Mouse (Mus musculus) CH12.LX (cell line): Measurements from ENCODE around the gene Mad1l1. TPM values are rescaled to one million over a fixed set of nuclear protein-coding genes. Genes with fewer than 3 reads are reported as not detected.

Experiments used
- DNase-seq: peaks from one replicate; pipeline ENCODE4 v3.0.0-alpha.2; 2013; ENCODE audit errors: extremely low read depth
- H3K27ac ChIP-seq: 2 replicates; pipeline ENCODE4 v1.5.1; 2012; ENCODE audit warnings: low read depth, mild to moderate bottlenecking, control low read depth, moderate library complexity; ENCODE audit not compliant: insufficient read depth
- H3K27me3 ChIP-seq: replicated peaks from 2 replicates; pipeline ENCODE3; 2012; ENCODE audit warnings: inconsistent platforms
- H3K36me3 ChIP-seq, 2 experiments: replicated peaks in 1 of 2; 2 replicates each; pipeline versions ENCODE3 to v1.6.1; 2012; ENCODE audit warnings: inconsistent platforms in 1 of 2, low read length in 1 of 2, mild to moderate bottlenecking in 1 of 2, mixed read lengths in 1 of 2, moderate library complexity in 1 of 2; ENCODE audit not compliant: control insufficient read depth in 1 of 2, insufficient read depth in 1 of 2
- H3K4me1 ChIP-seq, 2 experiments: 2 replicates each; pipeline ENCODE4 v1.6.1; 2012; ENCODE audit warnings: inconsistent platforms in 1 of 2, moderate library complexity in 1 of 2; ENCODE audit not compliant: insufficient read depth in 2 of 2, control insufficient read depth in 1 of 2
- H3K4me2 ChIP-seq: 2 replicates; pipeline ENCODE4 v1.6.1; 2012; ENCODE audit warnings: low read depth, mild to moderate bottlenecking, control low read depth; ENCODE audit not compliant: poor library complexity, insufficient read depth, severe bottlenecking
- H3K4me3 ChIP-seq, 3 experiments: fragments of 150-350 bp in 1 of 3; sonication (generic) in 1 of 3; replicated peaks in 1 of 3; 2 replicates each; pipeline versions ENCODE3 to v1.5.1; 2011 to 2012; ENCODE audit warnings: low read depth in 2 of 3, low read length in 2 of 3, mild to moderate bottlenecking in 2 of 3, moderate library complexity in 2 of 3, control low read depth in 1 of 3, improper control_type of control experiment in 1 of 3, inconsistent platforms in 1 of 3, mixed read lengths in 1 of 3; ENCODE audit not compliant: poor library complexity in 1 of 3
- H3K79me2 ChIP-seq: replicated peaks from 2 replicates; pipeline ENCODE4 v1.6.1; 2012; ENCODE audit warnings: mild to moderate bottlenecking, moderate library complexity; ENCODE audit not compliant: control insufficient read depth, poor library complexity, insufficient read depth, severe bottlenecking; ENCODE audit errors: extremely low read depth
- H3K9ac ChIP-seq: 2 replicates; pipeline ENCODE4 v1.6.1; 2012; ENCODE audit warnings: low read depth, mild to moderate bottlenecking, control low read depth, moderate library complexity; ENCODE audit not compliant: insufficient read depth
- H3K9me3 ChIP-seq: replicated peaks from 2 replicates; pipeline ENCODE3; 2012; ENCODE audit warnings: low read length, inconsistent platforms, mixed read lengths
- CHD1 ChIP-seq: IDR thresholded peaks from 2 replicates; pipeline ENCODE4 v1.6.1; 2012; ENCODE audit warnings: low read depth, low read length, improper control_type of control experiment, inconsistent platforms
- CHD2 ChIP-seq: IDR thresholded peaks from 2 replicates; pipeline ENCODE4 v1.6.1; 2011; ENCODE audit warnings: low read length, improper control_type of control experiment
- CTCF ChIP-seq, 2 experiments: IDR thresholded peaks in 1 of 2; conservative IDR thresholded peaks in 1 of 2; 2 replicates each; pipeline ENCODE4 v1.5.1; 2011 to 2012; ENCODE audit warnings: low read depth in 2 of 2, low read length in 2 of 2, improper control_type of control experiment in 1 of 2, inconsistent platforms in 1 of 2, mild to moderate bottlenecking in 1 of 2, moderate library complexity in 1 of 2
- E2F4 ChIP-seq: IDR thresholded peaks from 2 replicates; pipeline ENCODE4 v1.6.1; 2011; ENCODE audit warnings: low read depth, low read length, improper control_type of control experiment; ENCODE audit not compliant: insufficient replicate concordance
- ELF1 ChIP-seq: IDR thresholded peaks from 2 replicates; pipeline ENCODE4 v1.6.1; 2014; ENCODE audit warnings: low read depth, mild to moderate bottlenecking, inconsistent platforms, low read length, improper control_type of control experiment
- EP300 ChIP-seq: IDR thresholded peaks from 2 replicates; pipeline ENCODE4 v1.6.1; 2011; ENCODE audit warnings: low read length, improper control_type of control experiment
- JUN ChIP-seq: IDR thresholded peaks from 2 replicates; pipeline ENCODE4 v1.6.1; 2011; ENCODE audit warnings: low read depth, mild to moderate bottlenecking, low read length, improper control_type of control experiment, moderate library complexity; ENCODE audit not compliant: insufficient read depth
- JUND ChIP-seq: conservative IDR thresholded peaks from 2 replicates; pipeline ENCODE4 v1.6.1; 2011; ENCODE audit warnings: low read depth, low read length, improper control_type of control experiment
- MAFK ChIP-seq: IDR thresholded peaks from 2 replicates; pipeline ENCODE4 v1.6.1; 2011; ENCODE audit warnings: low read length, improper control_type of control experiment; ENCODE audit not compliant: insufficient replicate concordance
- MAX ChIP-seq: IDR thresholded peaks from 2 replicates; pipeline ENCODE4 v1.6.1; 2011; ENCODE audit warnings: low read length, improper control_type of control experiment
- MAZ ChIP-seq: IDR thresholded peaks from 2 replicates; pipeline ENCODE4 v1.6.1; 2012; ENCODE audit warnings: low read depth, mild to moderate bottlenecking, inconsistent platforms, low read length, improper control_type of control experiment, moderate library complexity
- MEF2A ChIP-seq: IDR thresholded peaks from 2 replicates; pipeline ENCODE4 v1.6.1; 2014; ENCODE audit warnings: low read depth, mild to moderate bottlenecking, inconsistent platforms, low read length, improper control_type of control experiment, borderline replicate concordance
- MXI1 ChIP-seq: IDR thresholded peaks from 2 replicates; pipeline ENCODE4 v1.6.1; 2011; ENCODE audit warnings: mild to moderate bottlenecking, low read depth, low read length, improper control_type of control experiment
- MYC ChIP-seq: IDR thresholded peaks from 2 replicates; pipeline ENCODE4 v1.6.1; 2011; ENCODE audit warnings: low read depth, mild to moderate bottlenecking, improper control_type of control experiment, low read length
- PAX5 ChIP-seq: IDR thresholded peaks from 2 replicates; pipeline ENCODE4 v1.6.1; 2012; ENCODE audit warnings: low read length, inconsistent platforms, mixed read lengths
- POLR2A ChIP-seq: IDR thresholded peaks from 2 replicates; pipeline ENCODE4 v1.6.1; 2011; ENCODE audit warnings: low read depth, mild to moderate bottlenecking, improper control_type of control experiment, low read length
- POLR2AphosphoS2 ChIP-seq: IDR thresholded peaks from 2 replicates; pipeline ENCODE4 v1.6.1; 2011; ENCODE audit warnings: low read depth, low read length, improper control_type of control experiment
- RCOR1 ChIP-seq: conservative IDR thresholded peaks from 2 replicates; pipeline ENCODE4 v1.6.1; 2012; ENCODE audit warnings: low read depth, mild to moderate bottlenecking, inconsistent platforms, low read length, improper control_type of control experiment
- SIN3A ChIP-seq: IDR thresholded peaks from 2 replicates; pipeline ENCODE4 v1.6.1; 2012; ENCODE audit warnings: low read length, improper control_type of control experiment, inconsistent platforms
- SMC3 ChIP-seq: IDR thresholded peaks from 2 replicates; pipeline ENCODE4 v1.6.1; 2011; ENCODE audit warnings: low read depth, low read length, improper control_type of control experiment
- TCF12 ChIP-seq: IDR thresholded peaks from 2 replicates; pipeline ENCODE4 v1.6.1; 2014; ENCODE audit warnings: low read depth, mild to moderate bottlenecking, inconsistent platforms, low read length, improper control_type of control experiment
- USF1 ChIP-seq: IDR thresholded peaks from 2 replicates; pipeline ENCODE4 v1.6.1; 2014; ENCODE audit warnings: low read depth, mild to moderate bottlenecking, inconsistent platforms, low read length, improper control_type of control experiment
- USF2 ChIP-seq: conservative IDR thresholded peaks from 2 replicates; pipeline ENCODE4 v1.6.1; 2011; ENCODE audit warnings: low read depth, low read length, improper control_type of control experiment
- ZKSCAN1 ChIP-seq: IDR thresholded peaks from 2 replicates; pipeline ENCODE4 v1.6.1; 2012; ENCODE audit warnings: low read depth, inconsistent platforms, low read length, improper control_type of control experiment, borderline replicate concordance
- ZNF384 ChIP-seq: IDR thresholded peaks from 2 replicates; pipeline ENCODE4 v1.6.1; 2012; ENCODE audit warnings: low read depth, low read length, improper control_type of control experiment, inconsistent platforms
- dilution Hi-C: fragments of 300-500 bp; cut with MboI; formaldehyde crosslinking; loops from 2 replicates; pipeline ENCODE4 v1.14.3; 2020; ENCODE audit warnings: low sequenced_read_pairs; ENCODE audit not compliant: extremely low pct_unique_long_range_greater_than_20kb, extremely low pct_ligation_motif_present
- in situ Hi-C: fragments of 300-500 bp; cut with MboI; formaldehyde crosslinking; loops from 3 replicates; pipeline ENCODE4 v1.14.3; 2019; ENCODE audit warnings: low sequenced_read_pairs, low pct_ligation_motif_present, low pct_unique_long_range_greater_than_20kb, mixed read lengths
- polyA plus RNA-seq: library from polyadenylated mRNA; unstranded; fragments of >175 nt; gene quantifications from 2 replicates; pipeline ENCODE4 v1.2.1, GENCODE M21; 2012; ENCODE audit warnings: low read depth; ENCODE audit not compliant: insufficient read length
- total RNA-seq, 2 experiments: library from RNA; depleted of rRNA; stranded (reverse); fragments of 300-350 nt in 1 of 2; fragments of >200 nt in 1 of 2; gene quantifications; 2 replicates each; pipeline ENCODE4 v1.2.3; 2012 to 2014

Mad1l1 gene
- total and polyA plus RNA-seq, 3 experiments = 24.8 to 45.6 (median 28.9) TPM

- peaks cover 5% of the 10 kb centered on the region for H3K9me3 ChIP-seq
- no peaks in the 10 kb centered on the region for H3K27me3 ChIP-seq
- peaks cover 2 to 23% of the 10 kb centered on the region in 2 experiments; a peak in 2 of 4 replicates for H3K4me1 ChIP-seq
- H3K79me2 ChIP-seq = no peaks in the 10 kb centered on the region
- no peak overlapping the region for H3K9ac ChIP-seq
- no peak overlapping the region for H3K4me2 ChIP-seq
- H3K4me3 ChIP-seq = no peak overlapping the region
- DNase-seq = no peak
- in situ Hi-C loops = no loop called here
- H3K36me3 ChIP-seq = peaks cover 0 to 57% of the 10 kb centered on the region in 2 experiments
- no peak overlapping the region for H3K27ac ChIP-seq
- dilution Hi-C loops = no loop called here
- TF ChIP-seq JUND = no peak
These were observed 148.2 kb downstream of the Mad1l1 start for GRCm38 (mm10) chr5:140173181-140173580.

DNA sequence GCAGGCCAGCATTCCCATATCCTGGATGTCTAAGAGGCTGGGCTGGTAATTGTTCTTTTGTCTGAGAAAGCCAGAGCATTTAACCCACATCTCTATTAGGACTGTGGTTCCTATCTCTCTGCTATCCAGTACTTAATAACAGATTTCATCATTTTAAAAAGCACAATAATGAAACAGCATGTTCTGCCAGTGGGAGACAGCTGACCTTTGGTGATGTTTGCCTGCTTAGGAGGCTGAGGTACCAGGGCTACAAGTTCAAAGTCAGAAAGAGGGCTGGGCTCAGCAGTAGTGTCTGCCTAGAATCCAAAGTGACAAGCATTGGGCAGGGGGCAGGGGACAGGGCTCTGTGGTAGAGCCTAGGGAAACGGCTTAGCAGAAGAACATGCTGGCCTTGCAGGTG, 149.6 kb downstream of the Mad1l1 start:
- Histone ChIP-seq H3K4me2 (no peak overlapping the region), H3K27ac (no peak overlapping the region), H3K9me3 (peaks cover 10% of the 10 kb centered on the region), H3K4me3 (no peak overlapping the region), H3K4me1 (peaks cover 2 to 18% of the 10 kb centered on the region in 2 experiments; a peak in 2 of 4 replicates), H3K79me2 (no peaks in the 10 kb centered on the region), H3K9ac (no peak overlapping the region), H3K27me3 (no peaks in the 10 kb centered on the region), H3K36me3 (peaks cover 0 to 64% of the 10 kb centered on the region in 2 experiments)
- dilution Hi-C loops (no loop called here), in situ Hi-C loops (no loop called here)
- no peak for TF ChIP-seq ZNF384
- TF ChIP-seq CHD2 = no peak
- no peak for TF ChIP-seq POLR2A
- TF ChIP-seq RCOR1 = no peak
- no peak for TF ChIP-seq SIN3A
- TF ChIP-seq CHD1 = no peak
- TF ChIP-seq SMC3 = no peak
- TF ChIP-seq USF1 = no peak
- no peak for TF ChIP-seq ELF1
- TF ChIP-seq JUN = no peak
- TF ChIP-seq EP300 = no peak
- no peak for DNase-seq

GRCm38 (mm10) chr5:140167531-140167930, 153.8 kb downstream of the Mad1l1 start:
- no peak overlapping the region for H3K4me3 ChIP-seq
- no peak overlapping the region for H3K27ac ChIP-seq
- H3K27me3 ChIP-seq = no peaks in the 10 kb centered on the region
- in situ Hi-C loops = no loop called here
- H3K4me2 ChIP-seq = no peak overlapping the region
- DNase-seq = no peak
- H3K79me2 ChIP-seq = no peaks in the 10 kb centered on the region
- peaks cover 0 to 73% of the 10 kb centered on the region in 2 experiments for H3K36me3 ChIP-seq
- TF ChIP-seq MEF2A (no peak), MAFK (no peak), ELF1 (no peak), PAX5 (no peak), CTCF (conservative IDR thresholded peaks at IDR 0.05 in 1 of 2, IDR thresholded peaks at IDR 0.05 in 1 of 2; ENCODE audit: low read depth in 2 of 2, low read length in 2 of 2) (no peak), MAX (no peak), MAZ (no peak), USF2 (no peak), MYC (no peak), SIN3A (no peak), POLR2AphosphoS2 (no peak), ZKSCAN1 (no peak), E2F4 (no peak), MXI1 (no peak), TCF12 (no peak)
- peaks cover 0 to 5% of the 10 kb centered on the region in 2 experiments; a peak in 2 of 4 replicates for H3K4me1 ChIP-seq
- dilution Hi-C loops = no loop called here
- H3K9me3 ChIP-seq = peaks cover 10% of the 10 kb centered on the region
- H3K9ac ChIP-seq = no peak overlapping the region
